Mouse (Mus musculus) kidney, postnatal 10 days (tissue): ENCODE data around the gene Plekha4.
A peak's percentile ranks its signal among the peaks of the same experiment; 100 is the strongest.

Experiments used
- DNase-seq: peaks from one replicate; pipeline ENCODE4 v3.0.0; 2021; ENCODE audit warnings: mixed read lengths

Plekha4 gene

DNA sequence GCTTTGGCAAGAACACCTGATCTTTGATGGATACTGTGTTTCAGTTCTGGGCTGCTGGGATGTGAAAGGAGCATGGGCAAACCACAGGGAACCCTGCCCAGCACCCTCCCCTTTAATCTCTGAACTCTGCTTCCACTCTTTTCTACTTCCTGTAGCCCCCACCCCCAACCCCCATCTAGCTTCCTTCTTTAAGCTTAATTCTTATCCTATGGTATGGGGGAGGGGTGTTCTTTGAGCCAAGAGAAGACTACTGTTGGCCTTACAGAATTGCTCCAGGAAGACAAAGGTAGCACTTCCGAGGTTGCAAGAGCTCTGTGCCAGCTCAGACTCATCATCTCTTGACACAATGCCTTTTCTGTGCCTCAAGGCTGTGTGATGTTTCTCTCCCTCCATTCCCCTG is 45.8 kb downstream of the Plekha4 start:
- no peak for DNase-seq

DNA sequence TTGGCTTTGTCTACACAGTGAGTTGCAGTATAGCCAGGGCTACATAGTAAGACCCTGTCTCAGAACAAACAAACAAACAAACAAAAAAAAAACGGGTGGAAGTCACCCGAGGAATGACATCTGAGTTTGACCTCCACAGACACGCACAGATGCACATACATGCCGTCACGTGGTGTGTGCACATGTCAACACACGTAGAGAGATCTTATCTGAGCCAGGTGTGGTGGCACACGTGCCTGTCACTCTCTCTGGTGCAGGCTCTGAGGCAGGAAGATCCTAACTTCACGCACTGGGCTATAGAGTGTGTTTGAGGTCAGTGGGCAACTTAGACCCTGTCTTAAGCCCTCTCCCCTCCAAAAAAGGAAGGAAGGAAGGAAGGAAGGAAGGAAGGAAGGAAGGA is 47.8 kb downstream of the Plekha4 start:
- DNase-seq = no peak

DNA sequence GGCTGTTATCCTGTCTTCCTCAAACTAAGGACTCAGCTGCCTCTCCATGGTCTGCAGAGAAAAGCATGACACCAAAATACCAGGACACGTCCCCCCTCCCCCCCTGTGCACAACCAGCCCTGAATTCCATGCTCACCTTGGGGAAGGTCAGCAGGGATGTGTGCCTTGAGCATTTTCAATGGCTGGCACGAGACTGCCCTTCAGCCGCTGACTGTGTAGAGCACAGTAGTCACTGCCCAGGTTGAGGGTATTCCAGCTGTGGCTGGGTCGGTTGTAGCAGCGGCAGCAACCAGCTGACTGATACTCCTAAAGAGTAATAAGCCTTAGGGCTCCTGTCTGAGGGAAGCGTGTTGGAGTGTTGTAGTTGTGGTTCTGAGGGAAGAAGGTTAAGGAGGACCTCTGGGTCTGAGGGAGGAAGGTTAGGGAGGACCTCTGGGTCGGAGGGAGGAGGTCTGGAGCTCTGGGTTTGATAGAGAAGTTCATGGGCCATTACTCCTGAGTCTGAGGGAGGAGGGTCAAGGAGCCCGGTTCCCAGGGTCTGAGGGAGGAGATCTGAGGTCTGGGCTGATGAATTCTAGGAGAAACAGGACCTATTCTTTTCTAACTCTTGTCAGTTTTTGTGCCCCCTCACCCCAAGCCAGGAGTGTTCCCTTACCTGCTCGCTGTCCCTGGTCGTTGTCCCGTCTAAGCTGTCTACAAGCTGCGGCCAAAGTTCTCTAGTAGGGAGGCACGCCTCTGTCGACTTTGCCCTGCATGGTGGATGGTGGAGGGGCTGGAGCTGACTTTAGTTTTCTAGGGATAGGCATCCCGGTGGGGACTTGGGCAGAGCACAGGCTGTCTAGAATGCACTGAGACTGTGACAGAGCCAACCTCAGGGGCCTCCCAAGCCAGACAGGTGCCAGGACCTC is 48.6 kb downstream of the Plekha4 start:
- peak; percentile 70 for DNase-seq

DNA sequence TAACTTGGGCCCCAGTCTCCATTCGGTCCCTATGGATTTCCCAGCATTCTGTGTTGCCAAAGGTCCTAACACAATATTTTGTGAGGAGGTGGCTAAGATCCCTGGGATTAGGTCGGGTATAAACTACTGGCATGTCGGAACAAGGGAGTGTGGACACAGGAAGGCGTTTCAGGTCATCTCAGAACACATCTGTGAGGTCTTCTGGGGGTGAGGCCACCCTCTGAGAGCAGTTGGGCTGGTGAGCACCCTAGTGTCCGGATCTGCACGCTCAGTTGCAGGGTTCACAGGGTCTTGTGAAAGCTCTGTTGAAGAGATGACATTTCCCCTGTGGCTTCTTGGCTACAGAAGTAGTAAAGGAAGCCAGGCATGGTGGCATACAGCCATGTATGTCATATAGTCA is 59.8 kb downstream of the Plekha4 start:
- no peak for DNase-seq

DNA sequence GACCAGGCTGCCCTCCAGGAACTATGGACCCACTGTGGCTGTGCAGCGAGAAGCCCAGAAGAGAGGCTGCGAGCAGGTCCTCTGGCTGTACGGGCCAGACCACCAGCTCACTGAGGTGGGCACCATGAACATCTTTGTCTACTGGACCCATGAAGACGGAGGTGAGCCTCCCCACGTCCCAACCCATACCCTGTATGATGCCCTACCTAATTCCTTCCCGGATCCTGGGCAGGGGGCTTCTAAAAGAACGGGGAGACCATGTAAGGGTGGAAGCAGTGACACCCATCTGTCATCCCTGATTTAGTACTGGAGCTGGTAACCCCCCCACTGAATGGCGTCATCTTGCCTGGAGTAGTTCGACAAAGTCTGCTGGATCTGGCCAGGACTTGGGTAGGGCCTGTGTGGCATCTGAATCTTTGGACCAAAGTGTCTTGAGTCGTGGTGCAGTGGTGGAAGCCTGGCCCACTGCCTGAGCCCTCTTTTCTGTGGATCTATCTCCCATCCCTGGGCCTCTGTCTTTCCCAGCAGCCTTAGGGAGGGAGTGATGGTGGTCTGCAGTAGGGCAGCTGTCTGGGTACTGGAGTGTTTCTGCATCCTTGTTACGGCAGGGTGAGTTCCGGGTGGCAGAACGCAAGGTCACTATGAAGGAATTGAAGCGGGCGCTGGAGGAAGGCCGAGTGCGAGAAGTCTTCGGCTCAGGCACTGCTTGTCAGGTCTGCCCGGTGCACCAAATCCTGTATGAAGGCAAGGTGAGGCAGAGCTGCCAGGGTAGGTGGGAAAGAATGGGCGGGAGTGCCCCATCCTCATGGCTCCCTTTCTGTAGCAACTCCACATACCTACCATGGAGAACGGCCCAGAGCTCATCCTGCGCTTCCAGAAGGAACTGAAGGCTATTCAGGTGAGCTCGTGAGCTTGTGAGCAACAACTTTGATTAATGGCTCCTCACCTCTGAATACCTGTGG is 61.8 kb downstream of the Plekha4 start:
- DNase-seq = no peak

DNA sequence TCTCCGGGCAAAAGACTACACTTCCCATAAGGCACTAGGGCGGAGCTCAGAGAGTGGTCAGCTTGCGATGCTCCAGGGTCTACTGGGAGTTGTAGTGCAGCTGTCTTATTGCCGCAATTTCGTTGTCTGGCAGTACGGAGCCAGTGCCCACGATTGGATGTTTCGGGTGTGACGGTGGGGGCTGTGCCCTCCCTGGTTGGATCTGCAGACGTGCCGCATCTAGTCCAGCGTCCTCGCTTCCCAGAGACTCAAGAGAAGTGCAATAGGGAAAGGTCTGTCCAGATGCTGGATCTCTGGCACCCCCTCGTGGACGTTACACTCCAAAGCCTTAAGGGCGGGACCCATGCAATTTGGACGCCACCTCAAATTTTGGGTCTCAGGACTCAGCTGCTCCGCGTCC is 63.0 kb downstream of the Plekha4 start:
- DNase-seq = peak; percentile 95

DNA sequence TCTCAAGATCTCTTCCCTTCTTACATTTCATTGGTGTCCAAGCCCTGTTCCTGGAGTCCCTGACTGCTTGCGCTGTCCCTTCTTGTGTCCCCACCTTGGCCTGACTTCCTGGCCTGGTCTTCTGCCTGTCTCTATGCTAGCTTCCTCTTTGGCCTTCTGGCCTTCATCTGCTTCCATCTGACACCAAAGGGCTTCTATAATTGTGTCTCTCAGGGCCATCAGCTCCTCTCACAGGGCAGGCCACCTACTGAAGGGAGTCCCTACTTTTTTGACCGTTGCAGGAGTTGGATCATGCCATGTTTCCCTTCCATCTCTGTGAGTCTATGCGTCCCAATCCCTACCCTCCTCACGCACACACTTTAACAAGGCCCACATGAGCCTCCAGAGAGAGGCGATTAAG is 63.8 kb downstream of the Plekha4 start:
- no peak for DNase-seq

DNA sequence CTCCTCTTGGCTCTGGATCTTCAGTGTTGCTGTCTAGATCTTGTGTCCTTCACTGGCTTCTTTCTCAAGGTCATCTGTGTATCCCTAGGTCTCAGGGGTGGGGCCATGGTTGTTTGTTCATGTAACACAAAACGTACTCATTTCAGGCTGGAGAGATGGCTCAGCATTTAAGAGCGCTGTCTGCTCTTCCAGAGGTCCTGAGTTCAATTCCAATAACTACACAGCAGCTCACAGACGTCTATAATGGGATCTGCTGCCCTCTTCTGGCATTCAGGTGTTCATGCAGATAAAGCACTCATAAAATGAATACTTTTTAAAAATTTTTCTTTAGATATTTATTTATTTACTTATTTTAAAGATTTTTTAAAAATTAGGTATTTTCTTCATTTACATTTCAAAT is 64.7 kb downstream of the Plekha4 start:
- no peak for DNase-seq

DNA sequence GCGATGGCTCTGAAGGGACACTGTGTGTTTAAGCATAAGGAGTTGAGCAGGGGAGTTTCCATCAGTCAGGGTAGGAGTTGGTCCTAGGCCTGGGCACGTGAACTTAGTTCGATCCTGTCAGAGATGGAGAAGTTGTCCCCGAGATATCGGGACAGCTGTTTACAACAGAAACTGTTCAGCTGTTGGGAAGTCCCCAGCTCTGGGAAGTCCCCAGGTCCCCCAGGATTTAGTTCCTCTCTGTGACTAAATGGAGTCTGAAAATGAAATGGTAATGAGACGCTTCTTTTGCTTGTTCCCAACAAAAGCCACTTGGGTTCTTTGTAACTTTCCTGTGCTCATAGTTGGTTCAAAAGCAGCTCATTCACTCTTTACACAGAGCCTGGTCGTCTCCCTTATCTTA is 65.8 kb downstream of the Plekha4 start:
- no peak for DNase-seq

DNA sequence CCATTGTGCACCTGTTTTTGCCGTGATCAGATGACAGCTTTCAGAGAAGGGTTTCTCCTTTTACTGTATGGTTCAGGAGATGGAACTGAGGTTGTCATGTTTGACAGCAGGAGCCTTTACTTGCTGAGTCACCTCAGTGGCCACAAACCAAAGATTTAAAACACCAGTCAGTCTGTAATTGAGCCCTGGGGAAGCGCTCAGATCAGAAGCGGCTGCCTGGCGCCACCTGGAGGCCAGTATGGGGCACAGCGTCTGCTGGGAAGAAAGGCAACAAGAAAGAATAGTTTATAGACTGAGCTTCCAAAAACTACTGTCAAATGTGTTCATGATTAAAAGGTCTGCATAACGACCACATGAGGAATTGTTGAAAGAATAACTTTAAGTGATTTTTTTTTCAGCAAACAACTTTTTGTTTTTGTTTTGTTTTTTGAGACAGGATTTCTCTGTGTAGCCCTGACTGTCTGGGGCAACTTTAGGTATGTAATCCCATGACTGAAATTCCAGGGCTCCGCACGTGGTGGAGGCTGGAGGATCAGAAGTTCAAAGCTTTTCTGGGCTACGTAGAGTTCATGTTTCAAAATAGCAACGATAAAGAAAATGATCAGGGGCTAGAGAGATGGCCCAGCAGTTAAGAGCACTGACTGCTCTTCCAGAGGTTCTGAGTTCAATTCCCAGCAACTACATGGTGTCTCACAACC is 67.1 kb downstream of the Plekha4 start:
- DNase-seq = peak; percentile 84

DNA sequence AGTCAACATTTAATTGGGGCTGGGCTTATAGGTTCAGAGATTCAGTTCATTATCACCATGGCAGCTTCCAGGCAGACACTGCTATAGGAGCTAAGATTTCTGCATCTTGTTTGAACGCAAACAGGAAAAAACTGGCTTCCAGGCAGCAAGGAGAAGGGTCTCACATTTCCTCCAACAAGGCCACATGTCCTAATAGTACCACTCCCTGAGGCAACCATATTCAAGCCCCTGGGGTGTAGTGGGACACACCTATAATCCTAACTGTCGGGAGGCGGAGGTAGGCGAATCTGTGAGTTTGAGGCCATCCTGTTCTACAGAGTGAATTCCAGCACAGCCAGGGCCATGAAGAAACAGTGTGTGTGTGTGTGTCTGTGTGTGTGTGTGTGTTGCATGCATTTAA is 69.0 kb downstream of the Plekha4 start:
- DNase-seq = no peak

DNA sequence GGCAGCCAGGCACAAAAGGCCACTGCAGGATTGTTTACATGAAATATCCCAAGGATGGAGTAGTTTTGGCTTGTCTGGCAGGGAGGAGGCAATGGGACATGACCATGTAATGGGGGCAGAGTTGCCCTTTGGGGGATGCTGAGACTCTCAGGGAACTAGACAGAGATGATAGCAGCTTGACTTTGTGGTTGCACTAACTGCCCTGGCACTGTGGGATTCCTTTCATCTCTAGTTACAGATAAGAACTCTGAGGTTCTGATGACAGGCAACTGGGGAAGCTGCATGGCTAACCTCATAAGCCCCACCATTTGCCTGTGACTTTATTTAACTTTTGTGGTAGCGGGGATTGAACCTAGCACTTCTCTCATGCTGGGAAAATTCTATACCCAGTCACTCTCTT is 70.0 kb downstream of the Plekha4 start:
- DNase-seq = no peak

DNA sequence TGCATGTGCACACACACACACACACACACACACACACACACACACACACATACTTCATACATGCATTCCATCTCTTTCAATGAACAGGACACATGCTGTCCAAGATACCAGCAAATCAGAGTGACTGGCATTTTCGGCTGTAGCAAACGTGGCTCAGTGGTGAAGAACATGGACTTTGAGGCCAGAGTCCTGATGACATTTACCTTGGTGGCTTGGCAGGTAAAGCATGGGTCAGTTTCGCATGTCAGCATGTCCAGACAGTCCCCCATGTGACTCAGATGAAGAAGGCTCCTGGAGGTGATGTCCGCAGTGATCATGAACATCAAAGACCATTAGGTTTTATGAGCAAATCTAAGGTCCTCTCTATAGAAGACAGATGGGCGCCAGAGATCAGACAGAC is 70.9 kb downstream of the Plekha4 start:
- DNase-seq = no peak

DNA sequence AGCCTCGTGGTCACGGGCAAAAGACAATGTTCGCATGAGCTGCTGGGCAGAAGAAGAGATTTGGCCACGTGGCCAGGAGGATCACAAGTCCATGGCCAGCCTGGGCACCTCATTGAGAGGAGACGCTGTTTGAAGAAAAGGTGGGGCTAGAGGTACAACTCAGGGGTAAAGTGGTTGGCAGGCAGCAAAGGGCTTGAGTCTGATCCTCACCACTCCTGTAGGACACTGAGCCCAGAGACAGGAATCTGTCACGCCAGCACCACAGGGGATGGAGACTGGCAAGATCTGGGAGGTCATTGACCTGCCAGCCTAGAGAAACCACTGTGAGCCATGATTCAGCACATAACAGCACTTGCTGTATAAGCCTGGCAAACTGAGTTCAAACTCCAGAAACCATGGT is 71.4 kb downstream of the Plekha4 start:
- DNase-seq = no peak

DNA sequence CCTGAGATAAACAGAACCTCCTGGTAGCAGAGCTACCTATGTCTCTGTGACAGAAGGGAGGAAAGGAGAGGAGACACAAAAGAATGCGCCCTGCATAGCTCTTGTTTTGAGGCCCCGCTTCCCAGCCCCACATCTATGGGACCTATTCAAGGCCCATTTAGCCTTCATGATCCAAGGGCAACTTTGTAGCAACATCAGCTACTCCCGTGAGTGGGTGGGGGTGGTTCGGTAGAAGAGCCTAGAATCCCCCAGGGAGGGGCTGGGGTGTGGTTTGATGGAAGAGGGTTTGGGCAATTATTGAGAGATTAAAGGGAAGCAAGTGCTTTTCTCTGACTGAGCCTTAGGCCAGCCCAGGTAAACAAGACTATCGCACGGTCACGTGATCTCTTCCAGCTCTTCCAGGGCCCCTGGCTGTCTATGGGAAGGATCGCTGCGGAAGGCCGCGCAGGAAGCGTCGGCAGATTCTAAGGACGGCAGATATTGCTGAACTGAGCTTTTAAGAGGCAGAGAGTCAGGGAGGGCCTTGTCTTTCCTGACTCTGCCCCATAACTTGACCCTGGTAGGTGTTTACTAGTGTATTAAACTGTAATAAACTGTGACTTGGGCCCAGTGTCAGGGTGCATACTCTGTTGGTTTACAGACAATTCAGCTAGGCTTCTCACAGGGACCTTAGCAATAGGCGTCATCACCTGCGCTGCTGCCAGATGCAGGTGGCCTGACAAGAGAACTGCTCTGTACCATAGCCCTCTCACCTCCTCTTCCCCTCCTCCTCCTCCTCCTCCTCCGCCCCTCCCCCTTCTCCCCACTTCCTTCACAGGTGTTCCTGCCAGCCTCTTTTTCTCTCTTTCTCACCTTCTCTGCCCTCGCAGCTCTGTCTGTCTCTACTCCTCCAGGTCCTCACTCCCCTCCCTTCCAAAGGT is 73.1 kb downstream of the Plekha4 start:
- DNase-seq = no peak
